Mouse (Mus musculus) gastrocnemius, postnatal 14 days (tissue): Measurements from ENCODE around the gene Sft2d2. TPM values are rescaled to one million over a fixed set of nuclear protein-coding genes. Genes with fewer than 3 reads are reported as not detected.

Experiments used
- DNase-seq: peaks from one replicate; pipeline ENCODE4 v3.0.0; 2021; ENCODE audit warnings: mixed read lengths
- intact Hi-C: fragments of 180-260 bp; cut with DNase I; formaldehyde crosslinking; loops from one replicate; pipeline ENCODE4 v1.15.1; 2025; ENCODE audit warnings: low total_unique reads
- total RNA-seq, 2 experiments: library from RNA; stranded (reverse); gene quantifications; 2 replicates each; pipeline ENCODE4 v1.2.3; 2021

Sft2d2 gene
- total RNA-seq, 2 experiments from 2014 or later = 8.9 to 10.5 TPM

DNA sequence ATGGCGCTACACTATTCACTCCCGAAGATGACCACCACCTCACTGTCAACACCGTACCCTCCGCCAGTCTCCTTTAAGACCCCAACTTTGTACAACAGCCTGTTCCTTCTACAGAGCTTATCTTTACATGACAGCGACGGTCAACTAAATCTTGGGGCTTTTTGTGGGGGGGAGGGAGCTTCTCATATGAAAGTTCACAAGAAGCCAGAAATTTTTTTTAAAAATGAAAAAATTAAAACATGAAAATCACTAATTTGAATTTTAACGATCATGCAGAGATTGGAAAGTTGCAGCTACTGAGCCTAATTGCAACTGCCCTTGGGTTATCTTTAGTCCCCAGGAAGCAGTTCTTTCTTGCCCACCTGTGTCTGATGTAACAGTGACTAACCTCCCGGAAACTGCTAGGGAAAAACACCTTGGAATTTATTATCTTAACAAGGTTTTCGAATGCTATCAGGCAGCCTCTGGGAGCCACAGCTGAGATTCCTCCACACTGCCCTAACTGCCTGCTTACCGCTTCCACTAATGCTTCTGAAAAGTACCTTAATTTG is 1.4 kb downstream of the Sft2d2 start:
- intact Hi-C loops = no loop called here
- DNase-seq = no peak

DNA sequence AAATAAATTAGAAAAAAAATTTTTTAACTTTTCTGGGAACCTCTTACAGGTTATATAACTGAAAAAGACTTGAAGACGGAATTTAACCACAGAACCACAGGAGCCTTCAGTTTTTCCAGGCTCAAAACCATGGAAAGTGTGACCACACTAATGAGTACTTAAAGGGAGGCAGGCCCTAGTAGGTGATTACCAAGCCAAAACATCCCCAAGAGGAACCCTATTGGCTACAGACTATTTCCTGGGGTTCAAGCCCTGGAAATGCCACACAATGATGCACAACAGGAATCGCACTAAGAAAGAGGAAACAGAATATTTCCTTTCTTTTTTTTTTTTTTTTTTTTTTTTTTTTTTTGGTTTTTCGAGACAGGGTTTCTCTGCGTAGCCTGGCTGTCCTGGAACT is 2.1 kb downstream of the Sft2d2 start:
- DNase-seq = no peak
- intact Hi-C loops = no loop called here

DNA sequence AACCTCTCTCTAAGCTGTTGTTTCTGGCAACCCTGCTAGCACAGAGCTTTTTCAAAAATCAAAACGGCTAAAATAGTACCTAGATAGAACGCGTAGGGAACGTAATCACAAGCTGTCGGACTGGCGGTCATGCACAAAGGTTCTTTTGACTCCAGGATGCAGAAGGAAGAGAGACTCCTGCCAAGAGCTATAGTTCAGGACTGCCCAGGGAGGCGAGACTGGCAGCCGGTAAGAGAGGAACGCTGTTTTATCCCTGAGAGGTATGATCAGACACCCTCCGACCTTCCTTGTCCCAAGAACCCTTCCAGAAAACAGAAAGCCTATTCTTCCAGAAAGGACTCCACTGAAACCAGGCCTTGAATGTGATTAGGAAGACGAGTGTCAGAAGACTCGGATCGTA is 2.6 kb downstream of the Sft2d2 start:
- intact Hi-C loops = no loop called here
- DNase-seq = no peak

DNA sequence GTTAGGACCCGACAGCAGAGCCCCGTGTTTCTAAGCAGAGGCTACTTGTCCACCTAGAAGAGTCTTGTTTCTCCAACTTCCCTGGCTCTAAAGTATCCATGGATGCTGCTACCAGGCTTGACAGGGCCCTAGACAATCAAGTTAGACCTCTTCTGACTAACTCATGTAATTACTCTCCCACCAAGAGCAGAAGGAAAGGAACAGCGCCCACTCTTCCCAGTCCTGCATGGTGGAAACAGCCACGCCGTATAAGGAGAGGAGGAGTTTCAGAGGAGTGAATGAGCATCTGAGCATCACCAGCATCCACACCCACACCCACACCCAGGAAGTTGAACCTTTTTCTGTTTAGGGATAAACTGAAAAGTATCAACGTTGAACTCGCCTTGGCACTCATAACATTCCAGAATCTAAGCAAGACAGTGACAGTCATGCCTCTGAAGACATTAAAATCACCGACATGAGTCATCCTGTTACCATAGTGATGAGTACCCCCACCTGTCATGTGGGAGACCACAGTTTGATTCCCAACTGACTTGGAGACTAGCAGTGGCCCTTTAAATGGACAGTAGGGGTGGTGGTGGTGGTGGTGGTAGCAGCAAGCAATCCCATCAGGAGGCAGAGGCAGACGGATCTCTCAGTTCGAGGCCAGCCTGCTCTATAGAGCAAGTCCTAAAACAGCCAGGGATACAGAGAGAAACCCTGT is 3.5 kb downstream of the Sft2d2 start:
- no peak for DNase-seq
- intact Hi-C loops = no loop called here

DNA sequence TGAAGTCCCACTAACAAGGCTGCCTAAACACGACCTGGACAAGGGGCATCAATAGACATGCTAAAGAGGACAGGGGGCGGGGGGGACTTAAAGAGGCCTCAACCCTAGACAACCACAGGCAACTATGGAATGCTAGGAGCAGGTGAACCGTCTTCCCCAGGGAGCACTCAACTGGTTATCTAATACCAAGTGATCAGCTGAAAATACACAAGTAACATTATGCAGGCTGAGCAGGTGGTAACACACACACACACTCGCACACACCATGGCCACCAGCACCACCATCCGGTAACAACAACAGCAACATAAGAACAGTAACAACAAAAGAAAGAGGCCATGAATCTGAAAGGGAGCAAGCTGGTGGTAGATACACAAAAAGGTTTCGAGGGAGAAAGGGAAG is 4.2 kb downstream of the Sft2d2 start:
- intact Hi-C loops = no loop called here

DNA sequence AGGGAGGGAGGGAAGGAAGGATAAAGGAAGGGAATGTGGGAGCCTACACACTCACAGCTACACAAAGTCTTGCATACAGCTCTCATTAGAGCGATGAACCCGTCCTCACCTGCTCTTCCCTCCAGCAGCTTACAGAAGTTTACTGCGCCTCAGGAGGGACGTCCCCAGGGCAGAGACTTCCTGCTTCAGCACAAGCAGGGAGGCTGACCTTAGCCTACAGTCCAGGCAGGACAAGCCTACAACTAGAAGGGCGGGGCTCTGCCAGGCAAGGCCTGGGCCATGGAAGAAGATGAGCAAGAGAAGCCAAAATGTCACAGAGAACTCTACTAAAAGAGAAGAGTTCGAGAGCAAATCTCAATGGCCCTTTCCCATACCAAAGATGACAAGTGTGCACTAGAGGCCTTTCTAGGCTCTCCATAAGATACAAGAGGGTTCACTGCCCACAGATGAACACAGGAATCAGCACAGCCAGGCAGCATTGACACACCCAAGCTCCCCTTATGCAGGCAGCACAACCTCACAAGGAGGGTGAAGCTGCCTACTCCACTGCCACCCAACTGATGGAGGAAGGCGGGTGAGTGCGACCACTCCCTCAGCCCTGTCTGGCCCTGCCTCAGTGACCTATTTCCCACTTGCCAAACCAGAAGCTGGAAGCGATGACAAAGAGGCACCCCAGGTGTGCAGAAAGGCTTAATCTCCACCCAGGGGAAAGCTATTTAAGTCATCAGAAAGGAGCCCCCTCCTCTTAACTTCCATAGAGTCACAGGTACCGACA is 5.2 kb downstream of the Sft2d2 start:
- intact Hi-C loops = no loop called here
- DNase-seq = no peak

More for the DNA sequence above, 4.2 kb downstream of the Sft2d2 start:
- no peak for DNase-seq

DNA sequence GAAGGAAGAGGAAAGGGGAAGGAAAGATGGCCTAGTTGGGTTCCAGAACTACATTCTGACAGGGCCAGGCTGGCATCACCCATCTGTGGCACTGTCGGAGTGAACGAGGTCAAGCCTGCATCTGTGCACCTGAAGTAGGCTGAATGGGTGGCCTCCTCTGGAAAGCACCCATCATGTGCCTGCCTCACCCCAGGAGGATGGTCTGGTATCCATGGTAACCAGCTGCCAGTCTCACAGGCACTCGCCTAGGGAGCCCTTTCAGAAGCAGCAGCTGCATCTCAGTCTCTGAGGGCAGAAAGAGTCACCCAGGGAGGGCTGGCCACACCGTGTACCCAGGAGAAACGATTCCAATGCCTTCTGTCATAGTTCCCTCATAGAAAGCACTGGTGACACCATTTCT is 6.9 kb downstream of the Sft2d2 start:
- no peak for DNase-seq
- intact Hi-C loops = no loop called here

DNA sequence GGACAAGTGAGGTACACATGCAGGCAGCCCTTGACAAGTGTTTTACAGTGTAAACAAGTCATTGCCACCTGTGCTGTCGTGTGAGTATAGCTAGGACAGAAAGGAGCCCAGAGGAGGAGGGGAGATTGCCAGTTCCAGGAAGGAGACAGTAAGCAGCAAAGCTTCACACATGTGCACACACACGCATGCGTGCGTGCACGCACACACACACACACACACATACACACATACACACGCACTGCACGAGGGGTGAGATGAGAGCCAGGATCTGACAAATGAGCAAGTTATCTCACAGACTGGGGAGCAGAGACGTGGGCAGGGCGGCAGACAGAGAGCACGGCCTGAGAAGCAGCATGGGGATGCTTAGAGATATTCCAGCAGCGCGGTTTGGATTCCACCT is 7.7 kb downstream of the Sft2d2 start:
- DNase-seq = no peak
- intact Hi-C loops = no loop called here

DNA sequence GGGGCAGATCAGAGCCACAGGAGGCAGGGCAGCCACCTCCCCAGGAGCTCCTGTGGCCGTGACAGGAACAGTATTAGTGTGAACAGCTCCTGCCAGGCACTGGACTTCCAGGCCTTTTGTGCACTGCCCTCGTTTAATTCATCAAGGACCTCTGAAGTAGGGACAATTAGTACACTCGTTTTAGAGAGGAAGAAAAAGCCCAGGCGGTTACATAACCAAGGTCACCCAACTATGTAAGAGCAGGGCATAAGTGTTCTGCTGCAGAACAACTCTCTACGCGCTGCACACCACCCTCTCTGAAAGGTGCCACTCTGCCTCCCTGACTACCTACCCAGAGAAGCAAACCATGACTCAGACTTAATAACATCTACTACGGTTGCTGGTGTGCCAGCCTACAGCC is 9.1 kb downstream of the Sft2d2 start:
- DNase-seq = no peak
- intact Hi-C loops = no loop called here

DNA sequence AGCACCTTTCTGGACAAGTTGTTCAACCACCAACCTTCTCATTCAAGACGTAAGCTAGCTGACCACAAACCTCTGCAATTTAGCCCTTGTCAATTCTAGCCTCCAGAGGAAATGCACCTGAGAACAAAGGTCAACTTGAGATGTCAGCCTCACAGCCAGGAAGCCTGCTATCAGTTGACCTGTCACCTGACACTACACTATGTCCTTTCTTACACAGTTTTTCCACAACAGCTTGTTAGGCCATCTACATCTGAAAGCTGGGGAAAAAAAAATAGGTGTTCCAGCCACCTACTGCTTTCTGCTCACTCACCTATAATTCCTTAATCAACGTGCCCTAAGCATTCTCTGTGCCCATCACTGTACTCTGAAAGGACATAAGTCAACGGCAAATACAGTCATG is 10.1 kb downstream of the Sft2d2 start:
- no peak for DNase-seq
- intact Hi-C loops = no loop called here

DNA sequence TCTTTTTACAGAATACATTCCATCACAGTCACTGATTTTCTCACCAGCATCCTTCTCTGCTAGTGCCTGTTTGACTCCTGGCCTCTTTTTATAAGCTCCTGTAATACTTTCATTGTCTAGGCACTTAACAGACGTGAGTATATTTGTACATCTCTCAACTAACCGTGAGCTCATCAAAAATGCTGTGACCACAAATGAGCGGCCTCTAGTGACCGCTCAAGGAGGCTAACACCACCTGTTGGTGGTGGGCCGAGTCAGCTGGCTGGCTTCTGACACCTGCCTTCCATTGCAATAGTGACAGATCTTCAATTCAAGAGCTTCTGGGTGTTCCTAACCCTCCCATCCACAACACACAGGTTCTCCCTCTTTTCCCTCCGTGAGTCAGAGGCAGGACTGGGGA is 10.8 kb downstream of the Sft2d2 start:
- no peak for DNase-seq
- intact Hi-C loops = no loop called here

DNA sequence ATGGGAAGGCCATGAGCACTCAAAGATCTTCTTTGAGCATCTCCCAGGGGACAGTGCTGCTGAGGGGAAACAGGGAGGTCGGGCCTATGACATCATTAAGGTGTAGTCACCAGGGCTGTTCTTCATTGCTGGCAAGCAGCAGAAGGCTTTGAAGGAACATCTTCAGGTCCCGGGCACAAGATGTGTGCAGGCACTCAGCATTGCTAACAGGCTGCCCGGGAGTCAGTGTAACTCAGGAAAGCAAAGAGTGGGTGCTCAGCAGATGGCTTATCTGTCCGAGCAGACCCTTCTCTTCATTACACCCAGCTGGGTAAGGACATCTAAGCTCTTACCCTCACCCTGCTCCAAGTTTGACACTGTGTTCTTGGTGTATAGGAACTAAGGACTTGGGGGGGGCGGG is 14.9 kb downstream of the Sft2d2 start:
- intact Hi-C loops = no loop called here
- no peak for DNase-seq

DNA sequence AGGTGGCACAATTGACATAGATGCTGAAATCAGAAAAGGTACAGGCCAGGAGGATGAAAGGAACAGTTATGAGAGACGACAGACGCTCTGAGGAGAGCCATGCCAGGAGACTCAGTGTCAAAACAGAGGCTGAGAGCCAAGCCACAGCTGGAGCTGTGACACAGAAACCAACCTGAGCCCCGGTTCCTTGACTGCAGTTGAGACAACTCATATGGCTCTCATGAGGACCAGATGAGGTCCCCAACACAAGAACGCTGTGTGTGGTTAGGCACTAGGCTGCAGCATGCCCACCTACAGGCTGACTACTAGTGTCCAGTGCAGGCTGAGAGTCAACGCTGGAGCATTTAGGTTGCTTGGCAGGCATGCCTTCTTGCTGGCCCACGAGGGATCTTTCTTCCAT is 16.2 kb downstream of the Sft2d2 start:
- DNase-seq = no peak
- intact Hi-C loops = no loop called here

DNA sequence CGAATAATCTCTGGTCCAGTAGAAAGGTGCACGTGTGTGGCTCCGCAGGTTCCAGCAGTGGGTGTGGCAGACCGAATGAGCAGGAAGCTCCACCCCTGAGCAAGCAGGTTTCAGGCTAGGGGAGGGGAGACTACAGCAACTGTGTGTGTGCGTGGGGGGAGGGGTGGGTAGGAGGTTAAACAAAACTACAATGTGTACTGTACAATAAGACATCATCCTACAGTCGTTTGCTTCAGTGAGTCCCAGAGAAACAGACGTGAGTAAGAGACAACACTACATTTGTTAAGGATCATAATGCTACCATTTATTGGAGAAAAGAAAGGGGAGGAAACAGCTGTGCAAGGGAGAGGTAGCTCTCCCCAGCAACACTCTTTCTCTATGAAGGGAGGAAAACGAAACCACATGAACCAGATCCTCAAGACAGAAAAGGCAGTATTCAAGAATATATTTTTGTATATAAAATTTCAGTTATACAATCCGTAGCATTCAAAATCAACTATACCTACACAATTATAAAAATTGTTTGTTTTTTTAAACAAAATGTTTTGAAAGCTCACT is 20.1 kb downstream of the Sft2d2 start:
- no peak for DNase-seq
- intact Hi-C loops = no loop called here

DNA sequence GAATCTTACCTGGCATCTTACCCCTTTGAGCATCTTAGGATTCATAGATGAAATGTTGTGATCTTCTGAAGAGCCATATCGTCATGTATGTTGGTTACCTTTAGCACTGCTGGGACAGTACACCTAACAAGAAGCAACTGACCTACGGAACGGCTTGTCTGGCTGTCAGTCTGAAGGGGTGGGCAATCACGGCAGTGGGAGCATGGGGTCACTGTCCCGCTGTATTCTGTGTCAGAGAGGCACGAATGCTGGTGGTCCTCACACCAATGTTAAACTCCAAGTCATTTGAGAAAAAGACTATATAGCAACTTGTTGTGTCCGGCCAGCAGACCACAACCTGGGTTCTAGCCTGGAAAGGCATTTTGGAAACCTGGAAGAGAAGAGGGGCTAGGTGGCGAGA is 23.0 kb downstream of the Sft2d2 start:
- intact Hi-C loops = no loop called here
- no peak for DNase-seq

DNA sequence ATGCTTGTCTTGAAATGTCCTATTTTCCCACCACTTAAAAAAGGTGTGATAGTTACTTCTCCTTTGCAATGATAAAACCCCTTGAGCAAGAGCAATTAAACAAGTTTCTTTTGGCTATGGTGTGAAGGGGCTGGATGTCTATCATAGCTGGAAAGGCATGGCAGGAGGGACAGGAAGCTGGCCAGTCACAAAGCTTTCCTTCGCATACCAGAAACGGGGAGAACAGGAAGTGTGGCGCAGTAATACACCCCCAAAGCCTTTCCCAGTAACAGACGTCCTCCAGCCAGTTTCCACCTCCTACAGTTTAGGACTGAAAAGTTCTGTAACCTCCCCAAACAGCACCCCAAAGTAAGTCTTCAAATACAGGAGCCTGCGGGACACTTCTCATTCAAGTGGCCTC is 24.1 kb downstream of the Sft2d2 start:
- intact Hi-C loops = no loop called here
- no peak for DNase-seq

DNA sequence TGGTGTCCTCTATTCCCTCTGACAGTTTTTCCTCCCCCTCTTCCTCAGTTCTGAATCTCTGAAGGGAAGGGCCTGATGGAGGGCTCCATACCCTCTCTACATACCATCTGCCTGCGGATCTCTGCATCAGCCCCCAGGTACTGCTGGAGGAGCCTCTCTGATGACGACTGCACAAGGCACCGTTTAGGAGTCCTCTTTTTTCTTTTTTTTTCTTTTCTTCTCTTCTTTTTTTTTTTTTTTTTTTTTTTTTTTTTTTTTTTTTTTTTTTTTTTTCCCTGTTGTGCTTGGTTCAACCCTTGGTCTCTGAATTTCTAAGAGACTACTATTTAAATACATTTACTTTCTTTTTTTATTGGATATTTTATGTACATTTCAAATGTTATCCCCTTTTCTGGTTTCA is 24.8 kb downstream of the Sft2d2 start:
- no peak for DNase-seq
- intact Hi-C loops = no loop called here

DNA sequence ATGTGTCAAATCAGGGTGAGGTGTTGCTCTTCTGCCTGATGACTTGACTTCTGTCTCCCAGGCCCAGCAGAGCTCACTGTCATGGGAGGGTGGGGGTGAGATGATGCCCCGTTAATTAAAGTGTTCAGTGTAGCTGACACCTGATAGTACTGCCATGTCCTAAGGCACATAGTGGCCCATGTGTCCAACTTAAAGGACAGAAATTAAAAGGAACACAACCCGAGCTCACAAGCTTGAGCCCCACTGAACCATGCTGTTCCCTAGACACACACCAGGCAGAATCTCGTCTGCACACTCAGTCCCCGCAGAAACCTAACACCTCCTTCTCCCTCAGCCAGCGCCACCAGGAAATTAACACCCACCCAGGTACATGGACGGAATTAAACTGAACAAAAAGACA is 29.3 kb downstream of the Sft2d2 start:
- intact Hi-C loops = no loop called here
- DNase-seq = no peak

DNA sequence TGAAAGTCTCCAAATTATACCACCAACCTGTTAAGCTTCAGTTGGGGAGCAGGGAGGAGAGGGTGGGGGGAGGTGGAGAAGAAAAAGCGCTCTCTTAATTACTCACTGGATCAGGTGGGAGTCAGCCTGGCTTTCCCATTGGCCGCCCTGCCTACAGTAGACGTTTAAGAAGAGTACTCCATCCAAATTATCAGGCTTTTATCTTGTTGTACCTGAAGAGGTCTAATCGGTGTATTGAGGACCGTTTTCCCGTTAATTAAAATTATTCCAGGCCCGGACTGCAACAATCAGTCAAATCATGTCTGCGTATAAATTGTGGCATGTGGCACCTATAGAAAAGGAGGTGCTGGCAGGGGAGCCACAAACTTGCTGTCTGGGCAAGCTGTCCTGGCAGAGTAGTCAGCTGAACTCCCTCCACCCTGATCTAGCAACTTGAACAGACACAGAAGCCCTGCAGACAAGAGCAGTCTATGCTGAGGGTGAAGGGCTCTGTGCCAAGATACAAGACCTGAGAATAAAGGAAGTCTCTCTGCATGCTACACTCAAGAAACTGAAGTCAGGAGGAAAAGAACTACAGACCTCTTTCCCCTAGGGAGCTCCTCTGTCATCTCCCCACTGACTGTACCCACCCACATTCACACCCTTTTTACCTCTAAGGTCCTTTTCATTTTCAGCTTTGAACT is 33.4 kb downstream of the Sft2d2 start, which contains the start of gene Tbx19:
Gene Tbx19, minus strand, starts transcription at position 51 of the 683 bp plus-strand sequence.
- DNase-seq = no peak
- intact Hi-C loops = no loop called here

DNA sequence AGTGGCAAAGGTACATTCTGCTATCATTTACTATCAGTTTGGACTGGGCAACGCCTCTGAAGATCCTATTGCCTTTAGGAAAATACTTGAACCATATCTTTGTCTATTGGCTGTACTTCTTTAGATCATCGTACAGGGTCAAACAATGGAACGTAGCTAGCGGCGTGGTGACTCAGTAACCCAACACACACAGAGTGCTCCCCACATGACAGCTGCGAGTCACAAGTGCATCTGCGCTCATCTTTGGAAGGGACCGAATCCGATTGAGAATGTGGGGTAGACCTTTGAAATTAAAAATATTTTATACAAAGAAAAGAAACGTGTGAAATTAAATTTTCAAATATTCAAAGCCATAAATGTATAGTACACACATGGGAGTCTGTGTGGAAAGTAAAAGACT is 35.4 kb downstream of the Sft2d2 start:
- no peak for DNase-seq

More for the DNA sequence above, 35.4 kb downstream of the Sft2d2 start:
- intact Hi-C loops = no loop called here
